Mouse (Mus musculus) stomach, postnatal 0 days (tissue): ENCODE results near the gene Megf9. TPM values are rescaled to one million over a fixed set of nuclear protein-coding genes. Genes with fewer than 3 reads are reported as not detected.

Experiments
- ATAC-seq: fragments of 200-750 bp; cut with Nextera tagmentation; 2 replicates; pipeline ENCODE4 v1.8.0; 2017; ENCODE audit not compliant: low FRiP score, low TSS enrichment
- DNase-seq: peaks from one replicate; pipeline ENCODE4 v3.0.0-alpha.2; 2016; ENCODE audit warnings: low spot score
- H3K27ac ChIP-seq: fragments of 300-500 bp; sonication (generic); replicated peaks from 2 replicates; pipeline ENCODE4 v1.5.1; 2014; ENCODE audit warnings: mild to moderate bottlenecking, control low read depth
- H3K27me3 ChIP-seq: fragments of 300-500 bp; sonication (generic); 2 replicates; pipeline ENCODE4 v1.6.1; 2014; ENCODE audit warnings: low read length; ENCODE audit not compliant: control insufficient read depth, insufficient read depth
- H3K36me3 ChIP-seq: fragments of 300-500 bp; sonication (generic); 2 replicates; pipeline ENCODE4 v1.6.1; 2014; ENCODE audit warnings: low read length, mixed read lengths; ENCODE audit not compliant: control insufficient read depth, insufficient read depth
- H3K4me1 ChIP-seq: fragments of 300-500 bp; sonication (generic); replicated peaks from 2 replicates; pipeline ENCODE4 v1.6.1; 2014; ENCODE audit warnings: antibody characterized with exemption; ENCODE audit not compliant: control insufficient read depth, insufficient read depth
- H3K4me2 ChIP-seq: fragments of 300-500 bp; sonication (generic); replicated peaks from 2 replicates; pipeline ENCODE4 v1.6.1; 2014; ENCODE audit warnings: low read depth, mild to moderate bottlenecking, control low read depth, moderate library complexity
- H3K4me3 ChIP-seq: fragments of 300-500 bp; sonication (generic); 2 replicates; pipeline ENCODE4 v1.5.1; 2014; ENCODE audit warnings: low read depth, low read length, control low read depth
- H3K9ac ChIP-seq: fragments of 300-500 bp; sonication (generic); 2 replicates; pipeline ENCODE4 v1.6.1; 2014; ENCODE audit warnings: mild to moderate bottlenecking, low read length, control low read depth, mixed read lengths
- H3K9me3 ChIP-seq: fragments of 300-500 bp; sonication (generic); 2 replicates; pipeline ENCODE4 v1.6.1; 2016; ENCODE audit warnings: low read length; ENCODE audit not compliant: control insufficient read depth
- CTCF ChIP-seq: IDR thresholded peaks from 2 replicates; pipeline ENCODE4 v1.5.1; 2016; ENCODE audit warnings: antibody characterized with exemption, low read depth, mild to moderate bottlenecking, moderate library complexity
- EP300 ChIP-seq: optimal IDR thresholded peaks from 2 replicates; pipeline ENCODE3; 2016; ENCODE audit warnings: antibody characterized with exemption
- WGBS: fragments of 180-500 bp; shearing (Covaris S2); extraction: QIAGEN DNeasy Blood & Tissue Kit; methylation state at CpG from one replicate; pipeline ENCODE4 v1.1.7; 2014; 5-methylcytosine and 5-hydroxymethylcytosine counted together
- polyA plus RNA-seq: library from polyadenylated mRNA; unstranded; fragments of >200 nt; fragmentation: Nextera tagmentation; extraction: Ambion mirVana; gene quantifications from 2 replicates; pipeline ENCODE4 v1.2.1, GENCODE M21; 2015

Megf9 gene
- polyA plus RNA-seq, 1 experiment from 2014 or later, result 6.3 TPM

GRCm38 (mm10) chr4:70516289-70516688, 18.5 kb downstream of the Megf9 start:
- H3K27me3 ChIP-seq, result no peaks in the 10 kb centered on the region
- no peak for ATAC-seq
- H3K9me3 ChIP-seq, result no peaks in the 10 kb centered on the region
- no peak overlapping the region for H3K4me3 ChIP-seq
- no peaks in the 10 kb centered on the region for H3K36me3 ChIP-seq
- no peak overlapping the region for H3K9ac ChIP-seq
- H3K4me2 ChIP-seq, result no peak overlapping the region
- H3K27ac ChIP-seq, result no peak overlapping the region
- no peaks in the 10 kb centered on the region for H3K4me1 ChIP-seq
- TF ChIP-seq CTCF, result no peak
- TF ChIP-seq EP300, result no peak
- WGBS, result 66% methylated on average over 6 of the region's 6 CpGs
- DNase-seq, result no peak

- ATAC-seq (no peak), DNase-seq (no peak)
- Histone ChIP-seq H3K9me3 (no peaks in the 10 kb centered on the region), H3K4me1 (no peaks in the 10 kb centered on the region), H3K36me3 (no peaks in the 10 kb centered on the region), H3K9ac (no peak overlapping the region), H3K4me2 (no peak overlapping the region), H3K4me3 (no peak overlapping the region), H3K27me3 (no peaks in the 10 kb centered on the region), H3K27ac (no peak overlapping the region)
- no peak for TF ChIP-seq EP300
- no peak for TF ChIP-seq CTCF
Observed at GRCm38 (mm10) chr4:70515514-70515913, 19.3 kb downstream of the Megf9 start.

GRCm38 (mm10) chr4:70509987-70510386, 24.8 kb downstream of the Megf9 start:
- no peak for TF ChIP-seq CTCF
- no peak for TF ChIP-seq EP300
- Histone ChIP-seq H3K4me3 (no peak overlapping the region), H3K9ac (no peak overlapping the region), H3K36me3 (no peaks in the 10 kb centered on the region), H3K4me1 (no peaks in the 10 kb centered on the region), H3K27me3 (no peaks in the 10 kb centered on the region), H3K9me3 (no peaks in the 10 kb centered on the region), H3K4me2 (no peak overlapping the region), H3K27ac (no peak overlapping the region)
- ATAC-seq, result no peak
- no peak for DNase-seq
- WGBS, result 82% methylated on average over 2 of the region's 2 CpGs

GRCm38 (mm10) chr4:70509565-70509964, 25.2 kb downstream of the Megf9 start:
- no peaks in the 10 kb centered on the region for H3K36me3 ChIP-seq
- H3K27me3 ChIP-seq, result no peaks in the 10 kb centered on the region
- H3K9me3 ChIP-seq, result no peaks in the 10 kb centered on the region
- H3K9ac ChIP-seq, result no peak overlapping the region
- WGBS, result 23% methylated on average over 2 of the region's 2 CpGs
- DNase-seq (no peak), ATAC-seq (no peak)
- H3K27ac ChIP-seq, result no peak overlapping the region
- H3K4me3 ChIP-seq, result no peak overlapping the region
- TF ChIP-seq CTCF (no peak), EP300 (no peak)
- H3K4me2 ChIP-seq, result no peak overlapping the region
- no peaks in the 10 kb centered on the region for H3K4me1 ChIP-seq

DNA sequence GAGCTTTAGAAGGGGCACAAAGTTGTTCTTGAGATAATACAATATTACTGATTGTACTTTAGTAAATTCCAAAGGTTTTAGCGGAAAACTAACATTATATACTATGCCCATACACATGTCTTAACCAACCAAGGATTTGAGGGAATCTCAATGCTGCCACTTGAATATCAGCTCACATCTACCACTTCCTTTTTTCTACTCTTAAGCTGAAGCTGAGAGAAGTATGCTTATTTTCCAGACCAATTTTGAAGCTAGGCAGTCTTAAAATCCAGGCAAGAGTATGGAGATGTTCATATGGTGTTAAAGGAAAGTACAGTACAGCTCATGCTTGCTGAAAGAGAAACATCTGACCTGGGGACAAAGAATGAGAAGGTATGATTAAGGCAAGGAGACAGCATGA, 26.6 kb downstream of the Megf9 start:
- 88% methylated on average over 1 of the region's 1 CpGs for WGBS
- DNase-seq (no peak), ATAC-seq (no peak)
- H3K4me2 ChIP-seq, result no peak overlapping the region
- no peaks in the 10 kb centered on the region for H3K27me3 ChIP-seq
- H3K9ac ChIP-seq, result no peak overlapping the region
- H3K4me3 ChIP-seq, result no peak overlapping the region
- no peaks in the 10 kb centered on the region for H3K36me3 ChIP-seq
- H3K9me3 ChIP-seq, result no peaks in the 10 kb centered on the region
- TF ChIP-seq EP300 (no peak), CTCF (no peak)
- no peak overlapping the region for H3K27ac ChIP-seq
- H3K4me1 ChIP-seq, result no peaks in the 10 kb centered on the region

GRCm38 (mm10) chr4:70505951-70506350, 28.8 kb downstream of the Megf9 start:
- no peak for DNase-seq

More at GRCm38 (mm10) chr4:70505951-70506350, 28.8 kb downstream of the Megf9 start:
- TF ChIP-seq EP300 (no peak), CTCF (no peak)
- ATAC-seq, result no peak
- Histone ChIP-seq H3K27ac (no peak overlapping the region), H3K36me3 (no peaks in the 10 kb centered on the region), H3K4me1 (no peaks in the 10 kb centered on the region), H3K4me2 (no peak overlapping the region), H3K9ac (no peak overlapping the region), H3K4me3 (no peak overlapping the region), H3K9me3 (no peaks in the 10 kb centered on the region), H3K27me3 (no peaks in the 10 kb centered on the region)
- WGBS, result 37% methylated on average over 3 of the region's 3 CpGs
